Comparison of ENCODE assay signal across 8 mouse cellular contexts in the genomic region with DNA sequence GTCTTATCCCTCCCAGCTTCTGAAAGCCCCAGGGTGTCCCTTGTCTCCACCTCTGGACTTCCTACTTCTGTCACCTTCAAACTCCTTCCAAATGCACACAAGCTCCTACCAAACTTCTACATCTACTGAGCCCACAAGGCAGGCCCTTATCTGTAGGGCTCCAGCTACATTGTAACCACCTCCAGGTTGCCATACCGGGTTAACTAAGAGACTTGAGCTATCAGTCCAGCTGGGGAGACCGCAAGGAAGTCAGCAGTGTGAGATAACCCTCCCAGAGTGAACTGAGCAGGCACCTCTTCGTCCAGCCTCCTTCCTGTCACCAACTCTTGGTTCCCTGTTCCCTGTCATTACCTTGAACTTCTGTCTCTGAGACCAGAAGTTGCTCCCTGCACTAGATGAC. TPM values are rescaled to one million over a fixed set of nuclear protein-coding genes. Genes with fewer than 3 reads are reported as not detected.
DNase-seq lines count a peak whose midpoint lies in the region; ATAC-seq and TF ChIP-seq lines count a peak whose summit lies in the region.
"Had no signal": no experiment of that assay in that cellular context is flagged by ENCODE, and none has a peak within 500 bp of the region (broad histone marks: within the 10 kb centered on the region; RNA-seq: fewer than 3 reads in every experiment).

No protein-coding gene starts in this region.

- intact Hi-C loops in left cerebral cortex, postnatal 25 days (cut with DNase I), result no loop called here

- H3K36me3 ChIP-seq in lung, embryonic 14.5 days (ENCODE audit: insufficient read depth), result no peaks in the 10 kb centered on the region
- H3K36me3 ChIP-seq in hindbrain, postnatal 0 days (ENCODE audit: insufficient read depth, low read length), result no peaks in the 10 kb centered on the region
- H3K36me3 ChIP-seq in myocyte (ENCODE audit: control insufficient read depth, insufficient read depth), result no peaks in the 10 kb centered on the region

- peak overlapping the region; percentile 12; the same call in 1 of the 2 replicates for H3K4me3 ChIP-seq in lung, embryonic 14.5 days (ENCODE audit: low read depth, low read length)
- H3K4me3 ChIP-seq in hindbrain, postnatal 0 days (ENCODE audit: low read length), result no peak overlapping the region
- H3K4me3 ChIP-seq in myocyte, result no peak overlapping the region

- no peak for ATAC-seq in lung, embryonic 14.5 days (ENCODE audit: insufficient read depth)
- ATAC-seq in hindbrain, postnatal 0 days, result no peak

- no peak for TF ChIP-seq POLR2A in myocyte (IDR thresholded peaks at IDR 0.05; ENCODE audit: insufficient read length, low read depth)

- no peak for TF ChIP-seq CTCF in lung, embryonic 14.5 days (IDR thresholded peaks at IDR 0.05; ENCODE audit: low read depth)
- TF ChIP-seq CTCF in hindbrain, postnatal 0 days (IDR thresholded peaks at IDR 0.05; ENCODE audit: low read depth), result no peak

- H3ac ChIP-seq in myocyte (ENCODE audit: control insufficient read depth, insufficient read length), result no peak overlapping the region

- DNase-seq in lung, embryonic 14.5 days, result no peak
- no peak for DNase-seq in lung, adult 18-20 months
- DNase-seq in c-Kit-positive CD71-negative TER-119-negative erythroid progenitor cells, embryonic 14.5 days (ENCODE audit: low read depth), result peak; percentile 69
- DNase-seq in hindbrain, postnatal 0 days (ENCODE audit: low spot score), result no peak
- no peak for DNase-seq in embryo, embryonic 9.5 days (ENCODE audit: extremely low spot score)
- DNase-seq in left cerebral cortex, postnatal 25 days (ENCODE audit: low spot score in 2 of 2), result no peak
- DNase-seq: thymus, postnatal 14 days had no signal

- H3K4me1 ChIP-seq in lung, embryonic 14.5 days (ENCODE audit: insufficient read depth), result peaks cover 11% of the 10 kb centered on the region
- H3K4me1 ChIP-seq in hindbrain, postnatal 0 days (ENCODE audit: insufficient read depth, low read length), result peaks cover 37% of the 10 kb centered on the region

- peaks cover 52% of the 10 kb centered on the region for H3K79me2 ChIP-seq in myocyte (ENCODE audit: control insufficient read depth, insufficient read depth)

- H3K4me2 ChIP-seq in lung, embryonic 14.5 days, result peak overlapping the region; percentile 99
- H3K4me2 ChIP-seq in hindbrain, postnatal 0 days (ENCODE audit: low read depth, low read length), result 0 out of 2 replicates have a peak overlapping the region, but pooled peaks have one; percentile 7
- H3K4me2 ChIP-seq in myocyte (ENCODE audit: low read depth), result peak overlapping the region; percentile 96

- no peaks in the 10 kb centered on the region for H3K9me3 ChIP-seq in lung, embryonic 14.5 days (ENCODE audit: low read depth, low read length)
- no peaks in the 10 kb centered on the region for H3K9me3 ChIP-seq in hindbrain, postnatal 0 days (ENCODE audit: low read length)

- WGBS in lung, embryonic 14.5 days, result 52% methylated on average over 3 of the region's 3 CpGs
- 78% methylated on average over 3 of the region's 3 CpGs for WGBS in hindbrain, postnatal 0 days

- H3K9ac ChIP-seq in lung, embryonic 14.5 days, result no peak overlapping the region
- no peak overlapping the region for H3K9ac ChIP-seq in hindbrain, postnatal 0 days (replicated peaks; ENCODE audit: low read length)

- peak overlapping the region; percentile 46 for H3K27ac ChIP-seq in lung, embryonic 14.5 days (ENCODE audit: low read depth)
- no peak overlapping the region for H3K27ac ChIP-seq in hindbrain, postnatal 0 days

- no peaks in the 10 kb centered on the region for H3K27me3 ChIP-seq in lung, embryonic 14.5 days (ENCODE audit: insufficient read depth, low read length)
- no peaks in the 10 kb centered on the region for H3K27me3 ChIP-seq in hindbrain, postnatal 0 days (ENCODE audit: insufficient read depth, low read length)
- no peaks in the 10 kb centered on the region for H3K27me3 ChIP-seq in myocyte (ENCODE audit: control insufficient read depth, insufficient read depth, insufficient read length)

TF ChIP-seq in myocyte, 11 proteins besides CTCF, POLR2A, EP300 and RAD21:
- TF ChIP-seq TCF3 (IDR thresholded peaks at IDR 0.05; ENCODE audit: insufficient read length, low read depth) (no peak), TCF12 (IDR thresholded peaks at IDR 0.05; ENCODE audit: insufficient read depth, poor library complexity, severe bottlenecking) (no peak), E2F4 (IDR thresholded peaks at IDR 0.05; ENCODE audit: insufficient read depth) (no peak), MAX (IDR thresholded peaks at IDR 0.05; ENCODE audit: low read depth) (no peak), CEBPB (IDR thresholded peaks at IDR 0.05; ENCODE audit: insufficient read depth, poor library complexity, severe bottlenecking) (no peak), REST (IDR thresholded peaks at IDR 0.05; ENCODE audit: insufficient read depth, insufficient read length) (no peak), MYOG (IDR thresholded peaks at IDR 0.05; ENCODE audit: control insufficient read depth in 1 of 3, insufficient read depth in 1 of 3, insufficient read length in 2 of 3, low read depth in 2 of 3) (no peak), USF1 (IDR thresholded peaks at IDR 0.05; ENCODE audit: low read depth) (no peak), MYOD1 (IDR thresholded peaks at IDR 0.05; ENCODE audit: control insufficient read depth in 1 of 3, insufficient read length in 2 of 3, low read depth in 2 of 3) (no peak), POLR2AphosphoS2 (IDR thresholded peaks at IDR 0.05; ENCODE audit: insufficient read length, low read depth) (no peak), SRF (IDR thresholded peaks at IDR 0.05; ENCODE audit: control insufficient read depth, insufficient read length, low read depth) (no peak)
TF ChIP-seq in myocyte: peak in this region for 0.

RNA-seq across cellular contexts. Expression of gene Micall2, which starts 2.1 kb away (rescaled TPM):
- polyA plus RNA-seq in lung, embryonic 14.5 days (2014; fragmentation: Nextera tagmentation; extraction: Ambion mirVana), result 3.0 and 4.8 TPM in 2 replicates
- 11.0 and 13.9 TPM in 2 replicates for total RNA-seq in hindbrain, postnatal 0 days (2014; rRNA removed)
- polyA plus RNA-seq in hindbrain, postnatal 0 days (2015; fragmentation: Nextera tagmentation; extraction: Ambion mirVana), result 8.8 and 10.7 TPM in 2 replicates
- 6.1 TPM for polyA plus RNA-seq in myocyte (2012; fragmentation: generic; extraction: Trizol)
- 1 to 10 TPM; 2.0 to 2.4 TPM for total RNA-seq in left cerebral cortex, postnatal 25 days (2021)

RNA-seq across cellular contexts. Expression of gene Ints1, which starts 41.5 kb away (rescaled TPM):
- polyA plus RNA-seq in lung, embryonic 14.5 days (2014; fragmentation: Nextera tagmentation; extraction: Ambion mirVana), result 37.6 and 39.8 TPM in 2 replicates
- total RNA-seq in hindbrain, postnatal 0 days (2014; rRNA removed), result 126 and 158 TPM in 2 replicates
- 23.2 and 24.3 TPM in 2 replicates for polyA plus RNA-seq in hindbrain, postnatal 0 days (2015; fragmentation: Nextera tagmentation; extraction: Ambion mirVana)
- 46.4 TPM for polyA plus RNA-seq in myocyte (2012; fragmentation: generic; extraction: Trizol)
- 10 to 100 TPM; 82.7 to 91.5 TPM for total RNA-seq in left cerebral cortex, postnatal 25 days (2021)

RNA-seq across cellular contexts. Expression of gene Mafk, which starts 57.3 kb away (rescaled TPM):
- 8.0 and 10.0 TPM in 2 replicates for polyA plus RNA-seq in lung, embryonic 14.5 days (2014; fragmentation: Nextera tagmentation; extraction: Ambion mirVana)
- total RNA-seq in hindbrain, postnatal 0 days (2014; rRNA removed), result 12.9 and 13.1 TPM in 2 replicates
- polyA plus RNA-seq in hindbrain, postnatal 0 days (2015; fragmentation: Nextera tagmentation; extraction: Ambion mirVana), result 6.5 and 7.0 TPM in 2 replicates
- polyA plus RNA-seq in myocyte (2012; fragmentation: generic; extraction: Trizol), result 19.8 TPM
- 1 to 10 TPM; 6.8 TPM for total RNA-seq in left cerebral cortex, postnatal 25 days (2021)

Comparison
In these comparisons a context has a peak if more than half of its experiments do, and no peak if none do; other contexts are left out.
1. H3K4me2 ChIP-seq: peak in every context shown above with its lines; median percentile 99 in lung, embryonic 14.5 days; 96 in myocyte; 7 in hindbrain, postnatal 0 days.